Mouse (Mus musculus) frontal cortex, adult 2 months (tissue): Measurements from ENCODE around the gene Zfp994. TPM values are rescaled to one million over a fixed set of nuclear protein-coding genes. Genes with fewer than 3 reads are reported as not detected.
"Not testable (repeated sequence)": the region's sequence is repeated elsewhere in the genome, so short reads cannot be mapped to it uniquely, and the experiment has no call there.

Experiments used
- DNase-seq, 2 experiments: peaks; one replicate each; pipeline ENCODE4 v3.0.0; 2022; ENCODE audit warnings: low spot score in 1 of 2; ENCODE audit errors: extremely low spot score in 1 of 2
- polyA plus RNA-seq: library from polyadenylated mRNA; depleted of rRNA; stranded (reverse); fragments of >200 nt; gene quantifications from 2 replicates; pipeline ENCODE4 v1.2.3, GENCODE M21; 2012; rRNA removed

Gene Zfp994
- polyA plus RNA-seq: 2.1 and 2.9 TPM in 2 replicates

- peak; percentile 97 to 99 for DNase-seq
Observed at GRCm38 (mm10) chr17:22225422-22226012, at the start of gene Zfp994. Gene Zfp994 (minus strand): TSS chr17:22225616.

DNA sequence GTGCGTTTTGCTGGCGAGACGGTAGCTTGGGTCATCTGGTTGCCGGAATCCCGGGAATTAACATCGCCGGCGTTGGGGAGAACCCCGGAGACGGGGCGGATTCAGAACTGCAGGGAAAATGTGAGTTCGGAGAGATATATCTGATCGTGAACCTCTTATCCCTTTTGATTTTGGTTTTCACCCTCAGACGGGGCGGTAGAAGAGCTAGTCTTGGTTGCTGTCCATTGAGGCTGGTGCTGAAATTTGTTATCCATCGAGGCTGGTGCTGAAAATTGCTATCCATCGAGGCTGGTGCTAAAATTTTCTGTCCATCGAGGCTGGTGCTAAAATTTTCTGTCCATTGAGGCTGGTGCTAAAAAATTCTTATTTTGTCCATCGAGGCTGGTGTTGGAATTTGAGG is 5.3 kb upstream of the Zfp994 start:
- DNase-seq: not testable (repeated sequence)

- DNase-seq: peak in 1 of 2 experiments; percentile 2
Observed at GRCm38 (mm10) chr17:22225015-22225414, 401 bp downstream of the Zfp994 start.

- DNase-seq: peak; percentile 0 to 8
Observed at GRCm38 (mm10) chr17:22165722-22166294, 59.6 kb downstream of the Zfp994 start, which contains the start of gene Zfp947. Gene Zfp947 (minus strand): TSS chr17:22166190.

DNA sequence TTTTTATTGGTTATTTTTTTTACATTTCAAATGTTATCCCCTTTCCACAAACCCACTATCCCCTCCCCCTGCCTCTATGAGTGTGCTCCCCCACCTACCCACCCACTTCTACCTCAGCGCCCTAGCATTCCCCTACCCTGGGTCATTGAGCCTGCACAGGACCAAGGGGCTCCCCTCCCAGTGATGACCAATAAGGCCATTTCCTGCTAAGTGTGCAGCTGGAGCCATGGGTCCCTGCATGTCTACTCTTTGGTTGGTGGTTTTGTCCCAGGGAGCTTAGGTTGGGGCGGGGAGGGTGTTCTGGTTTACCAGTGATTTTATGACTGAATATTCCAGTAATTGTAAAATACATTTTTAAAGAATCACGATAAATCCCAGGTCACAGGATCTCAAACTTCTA is 60.1 kb downstream of the Zfp994 start:
- DNase-seq: not testable (repeated sequence)

GRCm38 (mm10) chr17:22153951-22154350 is 71.5 kb downstream of the Zfp994 start:
- DNase-seq: not testable (repeated sequence)

Other genes with a start within 250 kb of the Zfp994 start
- gene Zfp947, start 59.4 kb downstream of the Zfp994 start, polyA plus RNA-seq: 0.38 and 0.54 TPM in 2 replicates
- 8.5 and 9.9 TPM in 2 replicates for gene CT030661.1, start 89.2 kb upstream of the Zfp994 start, polyA plus RNA-seq
- 8.5 and 8.8 TPM in 2 replicates for gene Zfp944, start 135.8 kb upstream of the Zfp994 start, polyA plus RNA-seq
- gene Zfp758, start 135.8 kb upstream of the Zfp994 start, polyA plus RNA-seq: 3.9 and 5.6 TPM in 2 replicates
- 12.3 and 12.9 TPM in 2 replicates for gene Zfp946, start 198.6 kb upstream of the Zfp994 start, polyA plus RNA-seq